Mouse (Mus musculus) lung, postnatal 25 days (tissue): ENCODE measurements at regions not wholly inside any gene's neighbourhood (a gene's known extent, or its start where the extent isn't known, plus 50 kb on each side); places are given as distances from the start of the nearest gene placed in this dataset.
A peak's percentile ranks its signal among the peaks of the same experiment; 100 is the strongest.
"Not testable (repeated sequence)": the region's sequence is repeated elsewhere in the genome, so short reads cannot be mapped to it uniquely, and the experiment has no call there.

Source experiments
- DNase-seq: peaks from one replicate; pipeline ENCODE4 v3.0.0; 2022; ENCODE audit warnings: low spot score

DNA sequence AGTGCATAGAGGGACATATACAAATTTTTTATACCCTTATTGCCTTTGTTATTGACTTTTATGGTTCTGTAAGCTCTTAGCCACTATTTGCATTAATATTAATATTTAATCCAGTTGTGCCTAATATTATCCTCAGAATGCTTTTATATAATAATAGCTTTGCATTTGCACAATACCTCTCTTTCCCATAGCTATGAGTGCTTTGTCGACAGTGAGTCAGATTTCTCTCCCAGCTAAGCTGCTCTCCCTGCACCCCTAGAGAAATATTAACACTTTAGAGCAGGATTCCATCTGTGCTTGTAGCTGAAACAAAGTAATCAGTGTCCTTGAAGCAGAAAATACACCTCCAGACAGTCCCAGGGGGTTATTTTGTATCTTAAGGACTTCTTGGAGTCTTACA lies 288.6 kb upstream of the Arglu1 start:
- no peak for DNase-seq

GRCm38 (mm10) chr8:8973769-8974168 lies 283.4 kb upstream of the Arglu1 start:
- no peak for DNase-seq

- DNase-seq = no peak
Measured at GRCm38 (mm10) chr8:8973334-8973733, 283.0 kb upstream of the Arglu1 start.

- no peak for DNase-seq
Measured at GRCm38 (mm10) chr8:8970776-8971175, 280.5 kb upstream of the Arglu1 start.

GRCm38 (mm10) chr8:8970346-8970745 lies 280.0 kb upstream of the Arglu1 start:
- DNase-seq = no peak

DNA sequence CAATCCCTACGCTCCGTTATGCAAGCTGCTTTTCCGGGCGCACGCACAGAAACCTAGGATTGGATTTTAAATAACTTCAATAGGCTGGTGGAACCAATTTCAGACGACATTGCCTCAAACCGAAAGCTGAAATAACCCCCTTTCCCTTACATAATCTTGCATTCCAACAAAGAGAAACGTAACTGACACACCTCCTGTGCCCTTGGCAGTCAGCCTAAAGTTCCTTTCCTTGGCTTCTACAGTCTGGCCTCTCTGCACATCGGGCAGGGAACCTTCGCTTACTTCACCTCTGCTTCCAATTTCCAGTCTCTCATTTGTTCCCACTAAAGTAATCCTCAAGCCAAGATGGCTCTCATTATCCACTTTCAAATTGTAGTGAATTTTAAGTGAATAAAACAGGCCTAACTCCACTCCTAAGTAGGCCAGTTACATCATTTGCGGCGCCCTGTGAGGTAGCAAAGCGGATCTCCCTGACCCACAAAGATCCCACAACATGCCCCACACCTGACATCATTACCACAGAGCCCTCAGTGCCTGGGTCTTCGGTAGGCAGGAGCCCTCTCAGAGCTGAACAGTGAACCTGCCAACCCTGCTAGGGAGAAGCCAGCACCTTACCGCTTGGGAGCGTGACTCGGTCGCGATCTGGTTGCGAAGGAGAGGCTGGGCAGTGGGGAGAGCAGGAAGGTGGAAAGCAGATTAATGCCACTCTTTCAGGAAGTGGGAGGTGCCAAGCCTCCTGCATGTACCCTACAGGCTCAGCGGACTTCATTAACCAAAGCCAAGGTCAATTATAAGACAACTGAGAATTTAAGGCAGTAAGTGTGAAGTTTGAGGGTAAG lies 279.0 kb upstream of the Arglu1 start:
- peak; percentile 66 for DNase-seq

GRCm38 (mm10) chr8:8966658-8967048 lies 276.3 kb upstream of the Arglu1 start:
- DNase-seq = no peak

DNA sequence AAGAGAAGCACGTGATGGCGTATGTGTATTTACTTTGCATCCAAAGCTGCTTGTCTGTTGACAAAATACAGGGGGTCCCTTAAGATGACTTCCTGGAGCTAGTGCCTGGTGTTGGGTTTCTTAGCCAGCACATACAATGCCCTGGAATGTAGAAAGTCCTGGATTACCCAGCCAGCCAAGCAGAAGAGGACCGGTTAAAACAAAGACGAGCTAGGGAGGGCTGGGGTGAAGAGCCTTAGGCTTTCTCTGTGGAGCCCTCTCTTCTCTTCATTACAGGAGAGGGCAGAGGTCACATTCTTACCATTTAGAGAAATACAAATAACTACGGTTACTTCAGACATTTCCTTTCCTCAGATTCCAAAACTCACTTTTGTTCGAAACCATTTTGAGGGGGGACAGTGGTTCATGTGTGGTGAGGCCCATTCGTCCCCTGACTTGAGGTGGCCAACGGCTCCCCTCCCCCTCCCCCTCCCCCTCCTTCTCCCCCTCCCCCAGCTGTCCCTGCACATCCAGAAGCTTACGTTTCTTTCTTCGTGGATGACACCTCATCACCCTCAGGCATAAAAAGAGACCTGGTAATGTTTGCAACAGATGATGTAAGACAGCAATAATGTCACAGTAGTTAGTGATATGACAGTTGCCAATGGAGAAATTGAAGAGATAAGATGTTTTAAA lies 275.8 kb upstream of the Arglu1 start:
- no peak for DNase-seq

DNA sequence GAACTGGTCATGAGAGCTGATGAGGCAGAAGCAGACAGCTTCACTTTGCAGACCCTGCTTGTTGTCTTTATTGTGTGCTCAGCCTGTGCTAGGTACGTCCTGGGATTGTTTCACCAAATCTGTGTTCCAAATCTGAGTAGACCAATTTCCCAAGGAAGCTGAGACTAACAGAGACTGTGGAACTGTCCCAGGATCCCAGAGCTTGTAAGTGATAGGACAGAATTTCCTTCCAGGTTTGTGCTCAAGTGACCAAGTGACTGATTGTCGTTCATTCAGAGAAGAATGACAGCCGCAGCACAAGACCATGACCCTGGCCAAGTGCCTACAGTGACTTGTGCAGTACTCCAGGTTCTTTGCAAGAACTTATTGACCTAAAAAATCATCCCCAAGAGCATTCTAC lies 269.9 kb upstream of the Arglu1 start:
- peak; percentile 44 for DNase-seq

DNA sequence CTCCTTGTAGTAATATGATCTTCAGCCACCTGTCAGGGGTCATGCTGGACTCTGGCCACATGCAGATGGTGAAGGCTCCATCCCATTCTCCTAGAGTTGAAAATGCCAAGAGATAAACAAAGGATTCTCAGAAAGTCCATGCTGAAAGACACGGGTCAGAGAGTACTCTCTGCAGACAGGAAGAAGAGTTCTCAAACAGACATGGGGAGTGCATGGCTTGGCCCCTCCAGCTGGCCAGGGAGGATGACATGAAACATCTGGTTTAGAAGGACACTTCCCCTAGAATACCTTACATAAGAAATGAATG lies 269.4 kb upstream of the Arglu1 start:
- no peak for DNase-seq

DNA sequence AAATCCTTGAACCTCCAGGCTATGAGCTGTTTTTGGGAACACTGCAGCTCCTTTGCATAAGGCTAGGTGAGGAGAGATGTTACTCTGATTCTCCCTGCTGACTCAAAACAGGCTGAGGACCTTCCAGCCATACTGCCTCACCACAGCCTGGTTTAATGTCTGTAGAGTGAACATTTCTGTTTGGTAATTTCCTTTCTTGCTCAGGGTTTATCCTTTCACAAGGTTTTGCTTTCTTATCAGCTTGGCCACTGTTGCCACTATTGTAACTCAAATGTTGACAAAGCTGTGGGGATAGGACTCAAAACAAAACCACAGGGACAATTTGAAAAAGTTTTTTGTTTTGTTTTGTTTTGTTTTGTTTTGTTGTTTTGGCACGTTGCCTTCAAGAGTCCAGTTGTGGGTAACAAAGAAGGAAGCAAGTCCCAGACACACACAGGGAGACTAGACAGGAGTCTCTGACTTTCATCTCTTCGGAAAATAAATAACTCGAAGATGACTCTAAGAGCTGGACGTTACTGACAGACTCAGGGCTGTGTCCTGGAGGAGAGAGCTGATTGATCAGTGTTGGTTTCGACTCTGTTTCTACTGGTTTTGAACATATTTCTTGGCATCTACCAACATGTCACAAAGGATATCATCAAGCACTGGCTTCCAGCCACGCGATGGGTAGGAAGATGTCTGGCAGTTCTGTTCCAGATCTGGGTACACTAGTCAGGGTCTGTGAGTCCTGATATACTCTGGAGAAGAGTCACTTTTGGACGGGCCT lies 268.9 kb upstream of the Arglu1 start:
- peak; percentile 56 for DNase-seq

- not testable (repeated sequence) for DNase-seq
Measured at GRCm38 (mm10) chr8:8958140-8958539, 267.8 kb upstream of the Arglu1 start.

DNA sequence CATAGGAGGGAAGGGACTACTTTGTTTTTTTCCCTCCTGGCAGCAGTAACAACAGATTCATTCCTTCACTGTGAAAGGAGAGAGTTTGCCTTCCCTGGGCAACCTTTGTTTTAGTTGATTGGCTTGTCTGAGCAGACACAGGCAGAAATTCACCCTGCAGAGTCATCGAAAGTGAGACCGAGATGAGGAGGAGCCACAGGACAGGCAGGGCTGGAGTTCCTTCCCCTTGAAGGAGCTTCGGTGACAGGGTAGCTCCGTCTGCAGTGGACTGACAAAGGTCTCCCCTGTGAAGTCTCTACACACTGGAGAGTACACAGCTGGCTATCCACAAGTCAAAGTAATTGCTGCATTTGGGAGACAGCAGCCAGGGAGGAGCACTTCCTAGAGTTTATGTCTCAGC lies 261.9 kb upstream of the Arglu1 start:
- DNase-seq = no peak

- DNase-seq = no peak
Measured at GRCm38 (mm10) chr8:8951186-8951585, 260.9 kb upstream of the Arglu1 start.

- DNase-seq = no peak
Measured at GRCm38 (mm10) chr8:8947516-8948161, 257.3 kb upstream of the Arglu1 start.

DNA sequence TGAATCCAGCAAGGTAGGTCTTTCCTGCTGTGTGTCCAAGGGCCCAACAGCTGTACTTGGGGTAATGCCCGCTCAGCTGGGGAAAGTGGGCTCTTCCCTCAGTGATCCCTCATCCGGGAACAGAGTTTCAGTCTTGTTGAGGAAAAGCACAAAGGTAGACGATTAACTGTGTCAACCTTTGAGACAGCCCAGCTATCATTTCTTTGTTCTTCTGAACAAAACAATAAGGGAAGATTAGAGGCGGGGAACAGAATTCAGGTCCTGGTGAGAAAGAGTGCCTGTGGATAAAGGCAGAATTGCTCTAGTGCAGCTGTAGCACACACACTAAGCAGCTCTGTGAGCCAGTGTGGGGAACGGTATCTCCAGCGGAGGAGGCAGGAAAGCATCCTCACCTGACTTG lies 252.7 kb upstream of the Arglu1 start:
- DNase-seq = no peak

GRCm38 (mm10) chr8:8940899-8941298 lies 250.6 kb upstream of the Arglu1 start:
- DNase-seq = no peak

- no peak for DNase-seq
Measured at GRCm38 (mm10) chr8:8938536-8938935, 248.2 kb upstream of the Arglu1 start.

- no peak for DNase-seq
Measured at GRCm38 (mm10) chr8:8932466-8932865, 242.1 kb upstream of the Arglu1 start.

- DNase-seq = no peak
Measured at GRCm38 (mm10) chr8:8931746-8932145, 241.4 kb upstream of the Arglu1 start.

- DNase-seq = no peak
Measured at GRCm38 (mm10) chr8:8928074-8928862, 237.9 kb upstream of the Arglu1 start.

DNA sequence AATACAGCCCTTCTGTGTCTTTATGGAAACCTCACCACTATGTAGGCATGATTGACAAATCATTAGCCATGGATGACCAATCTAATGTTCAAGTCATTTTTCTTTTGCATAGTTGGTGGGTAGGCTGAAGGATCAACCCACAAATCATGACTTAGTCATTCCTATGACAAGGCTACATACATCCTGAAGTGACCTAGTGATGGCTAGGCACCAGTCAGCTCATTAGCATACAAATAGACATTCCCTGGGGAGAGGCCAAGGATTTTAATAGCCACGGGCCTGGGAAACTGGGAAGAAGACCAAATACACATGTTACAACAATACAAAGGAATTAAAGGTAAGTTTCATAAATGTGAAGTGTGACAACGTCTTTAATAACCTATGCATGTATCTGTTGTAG lies 231.1 kb upstream of the Arglu1 start:
- DNase-seq = no peak
